Mouse (Mus musculus): ENCODE results near the gene Rtn4rl2. TPM values are rescaled to one million over a fixed set of nuclear protein-coding genes. Genes with fewer than 3 reads are reported as not detected.

The Rtn4rl2 gene
- polyA plus RNA-seq, 1 experiment from 2014 or later: 14.7 TPM

Small RNA genes within 50 kb of the gene (microRNA-seq; reads per million reads assigned to microRNA genes)
- gene Gm24332: not detected

Other genes starting within 250 kb of the Rtn4rl2 start
- gene Ctnnd1, start 235.9 kb downstream of the Rtn4rl2 start, polyA plus RNA-seq (2016; fragmentation: Nextera tagmentation; extraction: Ambion mirVana): 44.3 and 50.4 TPM in 2 replicates
- gene Btbd18, start 227.6 kb downstream of the Rtn4rl2 start, polyA plus RNA-seq (2016; fragmentation: Nextera tagmentation; extraction: Ambion mirVana): 0.27 and 0.43 TPM in 2 replicates
- 306 and 312 TPM in 2 replicates for gene Selenoh, start 215.9 kb downstream of the Rtn4rl2 start, polyA plus RNA-seq (2016; fragmentation: Nextera tagmentation; extraction: Ambion mirVana)
- not detected in 2 replicates for gene Gm28635, start 208.7 kb downstream of the Rtn4rl2 start, polyA plus RNA-seq (2016; fragmentation: Nextera tagmentation; extraction: Ambion mirVana)
- 50.4 and 50.5 TPM in 2 replicates for gene Med19, start 208.3 kb downstream of the Rtn4rl2 start, polyA plus RNA-seq (2016; fragmentation: Nextera tagmentation; extraction: Ambion mirVana)
- gene Tmx2, start 207.6 kb downstream of the Rtn4rl2 start, polyA plus RNA-seq (2016; fragmentation: Nextera tagmentation; extraction: Ambion mirVana): 196 and 197 TPM in 2 replicates
- 24.3 and 27.1 TPM in 2 replicates for gene Zdhhc5, start 171.5 kb downstream of the Rtn4rl2 start, polyA plus RNA-seq (2016; fragmentation: Nextera tagmentation; extraction: Ambion mirVana)
- 36.4 and 37.1 TPM in 2 replicates for gene Clp1, start 159.4 kb downstream of the Rtn4rl2 start, polyA plus RNA-seq (2016; fragmentation: Nextera tagmentation; extraction: Ambion mirVana)
- 20.5 and 21.4 TPM in 2 replicates for gene Ypel4, start 152.7 kb downstream of the Rtn4rl2 start, polyA plus RNA-seq (2016; fragmentation: Nextera tagmentation; extraction: Ambion mirVana)
- gene Gm19426, start 143.1 kb downstream of the Rtn4rl2 start, polyA plus RNA-seq (2016; fragmentation: Nextera tagmentation; extraction: Ambion mirVana): 7.8 and 9.0 TPM in 2 replicates
- gene Serping1, start 111.3 kb downstream of the Rtn4rl2 start, polyA plus RNA-seq (2016; fragmentation: Nextera tagmentation; extraction: Ambion mirVana): 33.8 and 34.5 TPM in 2 replicates
- gene Ube2l6, start 87.9 kb downstream of the Rtn4rl2 start, polyA plus RNA-seq (2016; fragmentation: Nextera tagmentation; extraction: Ambion mirVana): 22.8 and 23.2 TPM in 2 replicates
- gene Smtnl1, start 64.1 kb downstream of the Rtn4rl2 start, polyA plus RNA-seq (2016; fragmentation: Nextera tagmentation; extraction: Ambion mirVana): not detected in 2 replicates
- gene Timm10, start 59.7 kb downstream of the Rtn4rl2 start, polyA plus RNA-seq (2016; fragmentation: Nextera tagmentation; extraction: Ambion mirVana): 37.6 and 39.4 TPM in 2 replicates
- gene Slc43a1, start 47.9 kb downstream of the Rtn4rl2 start, polyA plus RNA-seq (2016; fragmentation: Nextera tagmentation; extraction: Ambion mirVana): 8.4 and 10.2 TPM in 2 replicates
- 14.9 and 15.9 TPM in 2 replicates for gene Slc43a3, start 49.9 kb upstream of the Rtn4rl2 start, polyA plus RNA-seq (2016; fragmentation: Nextera tagmentation; extraction: Ambion mirVana)
- 0.83 and 1.3 TPM in 2 replicates for gene Prg2, start 93.8 kb upstream of the Rtn4rl2 start, polyA plus RNA-seq (2016; fragmentation: Nextera tagmentation; extraction: Ambion mirVana)
- 0.46 TPM in 1 of 2 replicates, not detected in the other for gene Prg3, start 101.5 kb upstream of the Rtn4rl2 start, polyA plus RNA-seq (2016; fragmentation: Nextera tagmentation; extraction: Ambion mirVana)
- gene Ssrp1, start 150.5 kb upstream of the Rtn4rl2 start, polyA plus RNA-seq (2016; fragmentation: Nextera tagmentation; extraction: Ambion mirVana): 237 and 239 TPM in 2 replicates
- gene P2rx3, start 150.8 kb upstream of the Rtn4rl2 start, polyA plus RNA-seq (2016; fragmentation: Nextera tagmentation; extraction: Ambion mirVana): 40.0 and 51.0 TPM in 2 replicates
- gene Tnks1bp1, start 161.3 kb upstream of the Rtn4rl2 start, polyA plus RNA-seq (2016; fragmentation: Nextera tagmentation; extraction: Ambion mirVana): 30.1 and 32.2 TPM in 2 replicates
- 37.8 and 42.3 TPM in 2 replicates for gene Aplnr, start 249.5 kb upstream of the Rtn4rl2 start, polyA plus RNA-seq (2016; fragmentation: Nextera tagmentation; extraction: Ambion mirVana)

All from neural tube, embryonic 12.5 days (tissue).